Mouse (Mus musculus): ENCODE data around the gene Slc29a3. TPM values are rescaled to one million over a fixed set of nuclear protein-coding genes. Genes with fewer than 3 reads are reported as not detected.

Gene Slc29a3
- polyA plus RNA-seq, 1 experiment: 43.5 TPM

- WGBS: 70% methylated on average over 5 of the region's 5 CpGs
- DNase-seq: no peak
- Histone ChIP-seq H3K36me3 (ENCODE audit: control insufficient read depth, insufficient read depth, low read length) (no peaks in the 10 kb centered on the region), H3K4me3 (ENCODE audit: insufficient read depth, low read depth, low read length) (no peak overlapping the region), H3K4me1 (ENCODE audit: control insufficient read depth, insufficient read depth, low read length) (peaks cover 6% of the 10 kb centered on the region; the same call in 1 of the 2 replicates), H3K27me3 (replicated peaks; ENCODE audit: control insufficient read depth, insufficient read depth, low read length) (no peaks in the 10 kb centered on the region), H3K27ac (ENCODE audit: insufficient read depth, low read depth, low read length) (no peak overlapping the region)
- TF ChIP-seq CTCF (conservative IDR thresholded peaks at IDR 0.05; ENCODE audit: insufficient read depth, insufficient read length, low read depth, low read length): no peak
- TF ChIP-seq POLR2A (IDR thresholded peaks at IDR 0.05; ENCODE audit: low read depth, low read length): no peak
Measured at GRCm38 (mm10) chr10:60731742-60732141, 20.9 kb downstream of the Slc29a3 start.

- TF ChIP-seq CTCF (conservative IDR thresholded peaks at IDR 0.05; ENCODE audit: insufficient read depth, insufficient read length, low read depth, low read length): no peak
- no peak for TF ChIP-seq POLR2A (IDR thresholded peaks at IDR 0.05; ENCODE audit: low read depth, low read length)
- no peak overlapping the region for H3K4me3 ChIP-seq (ENCODE audit: insufficient read depth, low read depth, low read length)
- 56% methylated on average over 5 of the region's 5 CpGs for WGBS
Measured at GRCm38 (mm10) chr10:60727301-60727700, 25.3 kb downstream of the Slc29a3 start.

GRCm38 (mm10) chr10:60726896-60727295 lies 25.7 kb downstream of the Slc29a3 start:
- 94% methylated on average over 3 of the region's 3 CpGs for WGBS
- no peaks in the 10 kb centered on the region for H3K4me1 ChIP-seq (ENCODE audit: control insufficient read depth, insufficient read depth, low read length)
- H3K36me3 ChIP-seq (ENCODE audit: control insufficient read depth, insufficient read depth, low read length): no peaks in the 10 kb centered on the region
- no peaks in the 10 kb centered on the region for H3K27me3 ChIP-seq (replicated peaks; ENCODE audit: control insufficient read depth, insufficient read depth, low read length)
- TF ChIP-seq POLR2A (IDR thresholded peaks at IDR 0.05; ENCODE audit: low read depth, low read length): no peak
- TF ChIP-seq CTCF (conservative IDR thresholded peaks at IDR 0.05; ENCODE audit: insufficient read depth, insufficient read length, low read depth, low read length): no peak
- DNase-seq: no peak
- H3K4me3 ChIP-seq (ENCODE audit: insufficient read depth, low read depth, low read length): no peak overlapping the region
- H3K27ac ChIP-seq (ENCODE audit: insufficient read depth, low read depth, low read length): no peak overlapping the region

More at GRCm38 (mm10) chr10:60727301-60727700, 25.3 kb downstream of the Slc29a3 start:
- H3K36me3 ChIP-seq (ENCODE audit: control insufficient read depth, insufficient read depth, low read length): no peaks in the 10 kb centered on the region
- H3K27me3 ChIP-seq (replicated peaks; ENCODE audit: control insufficient read depth, insufficient read depth, low read length): no peaks in the 10 kb centered on the region
- no peak overlapping the region for H3K27ac ChIP-seq (ENCODE audit: insufficient read depth, low read depth, low read length)
- no peak for DNase-seq
- no peaks in the 10 kb centered on the region for H3K4me1 ChIP-seq (ENCODE audit: control insufficient read depth, insufficient read depth, low read length)

GRCm38 (mm10) chr10:60724496-60724895 lies 28.1 kb downstream of the Slc29a3 start:
- no peaks in the 10 kb centered on the region for H3K36me3 ChIP-seq (ENCODE audit: control insufficient read depth, insufficient read depth, low read length)
- TF ChIP-seq CTCF (conservative IDR thresholded peaks at IDR 0.05; ENCODE audit: insufficient read depth, insufficient read length, low read depth, low read length): no peak
- no peak for TF ChIP-seq POLR2A (IDR thresholded peaks at IDR 0.05; ENCODE audit: low read depth, low read length)
- no peaks in the 10 kb centered on the region for H3K4me1 ChIP-seq (ENCODE audit: control insufficient read depth, insufficient read depth, low read length)
- no peak overlapping the region for H3K4me3 ChIP-seq (ENCODE audit: insufficient read depth, low read depth, low read length)
- no peak for DNase-seq
- no peaks in the 10 kb centered on the region for H3K27me3 ChIP-seq (replicated peaks; ENCODE audit: control insufficient read depth, insufficient read depth, low read length)
- WGBS: 84% methylated on average over 6 of the region's 6 CpGs
- no peak overlapping the region for H3K27ac ChIP-seq (ENCODE audit: insufficient read depth, low read depth, low read length)

GRCm38 (mm10) chr10:60723345-60723744 lies 29.2 kb downstream of the Slc29a3 start:
- TF ChIP-seq POLR2A (IDR thresholded peaks at IDR 0.05; ENCODE audit: low read depth, low read length) (no peak), CTCF (conservative IDR thresholded peaks at IDR 0.05; ENCODE audit: insufficient read depth, insufficient read length, low read depth, low read length) (0 out of 2 replicates have a peak, but pooled peaks have one; percentile 24)
- H3K36me3 ChIP-seq (ENCODE audit: control insufficient read depth, insufficient read depth, low read length): no peaks in the 10 kb centered on the region
- H3K27ac ChIP-seq (ENCODE audit: insufficient read depth, low read depth, low read length): no peak overlapping the region
- no peaks in the 10 kb centered on the region for H3K4me1 ChIP-seq (ENCODE audit: control insufficient read depth, insufficient read depth, low read length)
- H3K4me3 ChIP-seq (ENCODE audit: insufficient read depth, low read depth, low read length): no peak overlapping the region
- WGBS: 57% methylated on average over 1 of the region's 1 CpGs
- H3K27me3 ChIP-seq (replicated peaks; ENCODE audit: control insufficient read depth, insufficient read depth, low read length): no peaks in the 10 kb centered on the region
- no peak for DNase-seq

- no peak overlapping the region for H3K27ac ChIP-seq (ENCODE audit: insufficient read depth, low read depth, low read length)
- TF ChIP-seq POLR2A (IDR thresholded peaks at IDR 0.05; ENCODE audit: low read depth, low read length): no peak
- TF ChIP-seq CTCF (conservative IDR thresholded peaks at IDR 0.05; ENCODE audit: insufficient read depth, insufficient read length, low read depth, low read length): no peak
- no peaks in the 10 kb centered on the region for H3K36me3 ChIP-seq (ENCODE audit: control insufficient read depth, insufficient read depth, low read length)
- no peak overlapping the region for H3K4me3 ChIP-seq (ENCODE audit: insufficient read depth, low read depth, low read length)
- H3K27me3 ChIP-seq (replicated peaks; ENCODE audit: control insufficient read depth, insufficient read depth, low read length): no peaks in the 10 kb centered on the region
- 74% methylated on average over 12 of the region's 12 CpGs for WGBS
- no peaks in the 10 kb centered on the region for H3K4me1 ChIP-seq (ENCODE audit: control insufficient read depth, insufficient read depth, low read length)
- DNase-seq: no peak
Measured at GRCm38 (mm10) chr10:60721640-60722039, 31.0 kb downstream of the Slc29a3 start.

GRCm38 (mm10) chr10:60720461-60720860 lies 32.1 kb downstream of the Slc29a3 start:
- 84% methylated on average over 5 of the region's 5 CpGs for WGBS
- no peaks in the 10 kb centered on the region for H3K27me3 ChIP-seq (replicated peaks; ENCODE audit: control insufficient read depth, insufficient read depth, low read length)
- no peak overlapping the region for H3K4me3 ChIP-seq (ENCODE audit: insufficient read depth, low read depth, low read length)
- DNase-seq: no peak
- H3K27ac ChIP-seq (ENCODE audit: insufficient read depth, low read depth, low read length): no peak overlapping the region
- H3K36me3 ChIP-seq (ENCODE audit: control insufficient read depth, insufficient read depth, low read length): peaks cover 3% of the 10 kb centered on the region; the same call in 1 of the 2 replicates
- no peak for TF ChIP-seq CTCF (conservative IDR thresholded peaks at IDR 0.05; ENCODE audit: insufficient read depth, insufficient read length, low read depth, low read length)
- no peak for TF ChIP-seq POLR2A (IDR thresholded peaks at IDR 0.05; ENCODE audit: low read depth, low read length)
- H3K4me1 ChIP-seq (ENCODE audit: control insufficient read depth, insufficient read depth, low read length): no peaks in the 10 kb centered on the region; the same call in 1 of the 2 replicates
